Mouse (Mus musculus) ES-Bruce4 (cell line): ENCODE results near the gene Sgk2. TPM values are rescaled to one million over a fixed set of nuclear protein-coding genes. Genes with fewer than 3 reads are reported as not detected.
A peak's percentile ranks its signal among the peaks of the same experiment; 100 is the strongest.

ENCODE experiments used
- H3K27ac ChIP-seq: 2 replicates; pipeline ENCODE4 v1.5.1; 2012; ENCODE audit warnings: low read length, inconsistent platforms; ENCODE audit not compliant: insufficient read depth
- H3K27me3 ChIP-seq: 2 replicates; pipeline ENCODE4 v1.6.1; 2012; ENCODE audit warnings: mild to moderate bottlenecking, low read length, inconsistent platforms; ENCODE audit not compliant: control insufficient read depth, poor library complexity, insufficient read depth, severe bottlenecking
- H3K36me3 ChIP-seq: 2 replicates; pipeline ENCODE4 v1.6.1; 2012; ENCODE audit warnings: inconsistent platforms, mild to moderate bottlenecking, low read length, moderate library complexity; ENCODE audit not compliant: control insufficient read depth, poor library complexity, insufficient read depth, severe bottlenecking
- H3K4me1 ChIP-seq: one replicate; pipeline ENCODE4 v1.8.1; 2011; ENCODE audit warnings: low read length; ENCODE audit not compliant: control insufficient read depth, insufficient read depth
- H3K4me3 ChIP-seq: 2 replicates; pipeline ENCODE4 v1.5.1; 2011; ENCODE audit warnings: low read depth, mild to moderate bottlenecking, low read length
- H3K9ac ChIP-seq: 2 replicates; pipeline ENCODE4 v1.6.1; 2012; ENCODE audit warnings: low read depth, mild to moderate bottlenecking, inconsistent platforms; ENCODE audit not compliant: poor library complexity, severe bottlenecking
- H3K9me3 ChIP-seq: replicated peaks from 2 replicates; pipeline ENCODE4 v1.6.1; 2012; ENCODE audit warnings: mild to moderate bottlenecking, low read length, inconsistent platforms; ENCODE audit not compliant: control insufficient read depth, poor library complexity, insufficient read depth, severe bottlenecking
- CTCF ChIP-seq: IDR thresholded peaks from one replicate; pipeline ENCODE4 v1.8.1; 2011; ENCODE audit warnings: low read depth, low read length
- EP300 ChIP-seq: IDR thresholded peaks from 2 replicates; pipeline ENCODE4 v1.6.1; 2011; ENCODE audit warnings: low read depth, low read length; ENCODE audit not compliant: insufficient read depth
- POLR2A ChIP-seq: IDR thresholded peaks from one replicate; pipeline ENCODE4 v1.8.1; 2011; ENCODE audit warnings: low read length; ENCODE audit not compliant: insufficient read depth
- polyA plus RNA-seq: library from polyadenylated mRNA; stranded (reverse); fragments of >200 nt; gene quantifications from 2 replicates; pipeline ENCODE4 v1.2.4, GENCODE M21; 2011; ENCODE audit warnings: low read depth; ENCODE audit not compliant: missing spikeins, insufficient read depth, insufficient read length

Sgk2 gene
- 0.65 and 0.66 TPM in 2 replicates for polyA plus RNA-seq

- no peak within 1 kb of the TSS for H3K27ac ChIP-seq
- H3K4me1 ChIP-seq, result no peaks in the 10 kb centered on the region
- no peak for TF ChIP-seq EP300
- TF ChIP-seq POLR2A, result no peak
- TF ChIP-seq CTCF, result no peak
Measured at GRCm38 (mm10) chr2:162987218-162987617, at the start of gene Sgk2. Sgk2 (plus strand) TSS chr2:162987330.

GRCm38 (mm10) chr2:162939562-162939961 is 47.6 kb upstream of the Sgk2 start:
- H3K9ac ChIP-seq, result no peak overlapping the region
- H3K36me3 ChIP-seq, result peaks cover 51% of the 10 kb centered on the region
- no peaks in the 10 kb centered on the region for H3K9me3 ChIP-seq
- H3K4me1 ChIP-seq, result no peaks in the 10 kb centered on the region
- no peaks in the 10 kb centered on the region for H3K27me3 ChIP-seq
- H3K27ac ChIP-seq, result no peak overlapping the region
- TF ChIP-seq EP300, result no peak
- no peak for TF ChIP-seq POLR2A
- TF ChIP-seq CTCF, result no peak
- H3K4me3 ChIP-seq, result no peak overlapping the region

More at GRCm38 (mm10) chr2:162987218-162987617, at the start of gene Sgk2:
- H3K9me3 ChIP-seq, result no peaks in the 10 kb centered on the region
- no peak within 1 kb of the TSS for H3K4me3 ChIP-seq
- no peaks in the 10 kb centered on the region for H3K27me3 ChIP-seq
- H3K36me3 ChIP-seq, result no peaks in the 10 kb centered on the region
- H3K9ac ChIP-seq, result no peak within 1 kb of the TSS

GRCm38 (mm10) chr2:162943148-162943846 is 43.8 kb upstream of the Sgk2 start, which contains the start of gene L3mbtl1:
L3mbtl1 (plus strand) TSS chr2:162943472.
- H3K27me3 ChIP-seq, result no peaks in the 10 kb centered on the region
- H3K9me3 ChIP-seq, result no peaks in the 10 kb centered on the region
- H3K9ac ChIP-seq, result peak within 1 kb of the TSS; percentile 31
- H3K4me3 ChIP-seq, result peak within 1 kb of the TSS; percentile 66
- no peak within 1 kb of the TSS for H3K27ac ChIP-seq
- peaks cover 18% of the 10 kb centered on the region for H3K36me3 ChIP-seq
- peaks cover 3% of the 10 kb centered on the region for H3K4me1 ChIP-seq
- TF ChIP-seq POLR2A (no peak), EP300 (no peak), CTCF (no peak)

GRCm38 (mm10) chr2:162943931-162944330 is 43.2 kb upstream of the Sgk2 start:
- TF ChIP-seq CTCF (no peak), EP300 (no peak), POLR2A (no peak)
- Histone ChIP-seq H3K4me3 (no peak overlapping the region), H3K4me1 (peaks cover 3% of the 10 kb centered on the region), H3K36me3 (peaks cover 11% of the 10 kb centered on the region), H3K9ac (no peak overlapping the region), H3K27ac (no peak overlapping the region), H3K27me3 (no peaks in the 10 kb centered on the region), H3K9me3 (no peaks in the 10 kb centered on the region)

- no peak for TF ChIP-seq EP300
- TF ChIP-seq POLR2A, result no peak
- TF ChIP-seq CTCF, result no peak
- Histone ChIP-seq H3K9ac (no peak overlapping the region), H3K27me3 (no peaks in the 10 kb centered on the region), H3K36me3 (no peaks in the 10 kb centered on the region), H3K27ac (no peak overlapping the region), H3K4me1 (peaks cover 3% of the 10 kb centered on the region), H3K9me3 (no peaks in the 10 kb centered on the region), H3K4me3 (no peak overlapping the region)
Measured at GRCm38 (mm10) chr2:162946964-162947363, 40.2 kb upstream of the Sgk2 start.

- Histone ChIP-seq H3K27me3 (no peaks in the 10 kb centered on the region), H3K9ac (peak overlapping the region; percentile 8; the same call in 1 of the 2 replicates), H3K4me1 (peaks cover 3% of the 10 kb centered on the region), H3K36me3 (no peaks in the 10 kb centered on the region), H3K9me3 (no peaks in the 10 kb centered on the region), H3K4me3 (peak overlapping the region; percentile 87), H3K27ac (no peak overlapping the region)
- TF ChIP-seq EP300 (no peak), CTCF (no peak), POLR2A (no peak)
Measured at GRCm38 (mm10) chr2:162947736-162948135, 39.4 kb upstream of the Sgk2 start.
